Mouse (Mus musculus): Measurements from ENCODE around the gene Lrrc49.

Lrrc49 gene

GRCm38 (mm10) chr9:60600273-60600672 is 87.7 kb downstream of the Lrrc49 start:
- DNase-seq (ENCODE audit: low read depth, low spot score): no peak

- DNase-seq (ENCODE audit: low read depth, low spot score): peak; percentile 26
These were observed 88.5 kb downstream of the Lrrc49 start for GRCm38 (mm10) chr9:60599489-60599888.

- DNase-seq (ENCODE audit: low read depth, low spot score): no peak
These were observed 92.6 kb downstream of the Lrrc49 start for GRCm38 (mm10) chr9:60595406-60595805.

GRCm38 (mm10) chr9:60592974-60593373 is 95.0 kb downstream of the Lrrc49 start:
- no peak for DNase-seq (ENCODE audit: low read depth, low spot score)

GRCm38 (mm10) chr9:60592363-60592762 is 95.6 kb downstream of the Lrrc49 start:
- DNase-seq (ENCODE audit: low read depth, low spot score): no peak

- no peak for DNase-seq (ENCODE audit: low read depth, low spot score)
These were observed 96.9 kb downstream of the Lrrc49 start for GRCm38 (mm10) chr9:60590871-60591624.

- DNase-seq (ENCODE audit: low read depth, low spot score): no peak
These were observed 99.0 kb downstream of the Lrrc49 start for GRCm38 (mm10) chr9:60588914-60589313.

GRCm38 (mm10) chr9:60586920-60587319 is 101.0 kb downstream of the Lrrc49 start:
- no peak for DNase-seq (ENCODE audit: low read depth, low spot score)

GRCm38 (mm10) chr9:60585206-60585605 is 102.8 kb downstream of the Lrrc49 start:
- DNase-seq (ENCODE audit: low read depth, low spot score): no peak

- no peak for DNase-seq (ENCODE audit: low read depth, low spot score)
These were observed 105.4 kb downstream of the Lrrc49 start for GRCm38 (mm10) chr9:60582553-60582952.

GRCm38 (mm10) chr9:60573011-60573410 is 114.9 kb downstream of the Lrrc49 start:
- DNase-seq (ENCODE audit: low read depth, low spot score): no peak

- DNase-seq (ENCODE audit: low read depth, low spot score): no peak
These were observed 116.2 kb downstream of the Lrrc49 start for GRCm38 (mm10) chr9:60571725-60572124.

GRCm38 (mm10) chr9:60571041-60571440 is 116.9 kb downstream of the Lrrc49 start:
- no peak for DNase-seq (ENCODE audit: low read depth, low spot score)

- no peak for DNase-seq (ENCODE audit: low read depth, low spot score)
These were observed 118.6 kb downstream of the Lrrc49 start for GRCm38 (mm10) chr9:60569366-60569765.

GRCm38 (mm10) chr9:60563809-60564208 is 124.1 kb downstream of the Lrrc49 start:
- no peak for DNase-seq (ENCODE audit: low read depth, low spot score)

- peak; percentile 42 for DNase-seq (ENCODE audit: low read depth, low spot score)
These were observed 125.3 kb downstream of the Lrrc49 start for GRCm38 (mm10) chr9:60562443-60563371.

GRCm38 (mm10) chr9:60561641-60562289 is 126.2 kb downstream of the Lrrc49 start:
- peak; percentile 22 for DNase-seq (ENCODE audit: low read depth, low spot score)

- no peak for DNase-seq (ENCODE audit: low read depth, low spot score)
These were observed 129.5 kb downstream of the Lrrc49 start for GRCm38 (mm10) chr9:60558507-60558906.

GRCm38 (mm10) chr9:60551238-60551637 is 136.7 kb downstream of the Lrrc49 start:
- DNase-seq (ENCODE audit: low read depth, low spot score): no peak

GRCm38 (mm10) chr9:60548182-60548581 is 139.8 kb downstream of the Lrrc49 start:
- peak; percentile 13 for DNase-seq (ENCODE audit: low read depth, low spot score)

- DNase-seq (ENCODE audit: low read depth, low spot score): no peak
These were observed 141.8 kb downstream of the Lrrc49 start for GRCm38 (mm10) chr9:60546169-60546568.

Data from embryo, embryonic 11.5 days (tissue).